Mouse (Mus musculus) liver, embryonic 11.5 days (tissue): ENCODE measurements around the gene Ly6g6e. TPM values are rescaled to one million over a fixed set of nuclear protein-coding genes. Genes with fewer than 3 reads are reported as not detected.
A peak's percentile ranks its signal among the peaks of the same experiment; 100 is the strongest.

Source experiments
- ATAC-seq: fragments of 200-750 bp; cut with Nextera tagmentation; replicated peaks from 2 replicates; pipeline ENCODE4 v1.8.0; 2017; ENCODE audit warnings: moderate number of reproducible peaks, mild to moderate bottlenecking, moderate TSS enrichment, moderate library complexity; ENCODE audit not compliant: low FRiP score
- DNase-seq: peaks from one replicate; pipeline ENCODE4 v3.0.0-alpha.2; 2017; ENCODE audit warnings: low spot score
- H3K27ac ChIP-seq: fragments of 300-500 bp; sonication (generic); 2 replicates; pipeline ENCODE4 v1.5.1; 2014; ENCODE audit warnings: mild to moderate bottlenecking, low read depth, low read length, control low read depth
- H3K27me3 ChIP-seq: fragments of 300-500 bp; sonication (generic); replicated peaks from 2 replicates; pipeline ENCODE4 v1.6.1; 2014; ENCODE audit warnings: low read length, mixed read lengths; ENCODE audit not compliant: control insufficient read depth, insufficient read depth
- H3K36me3 ChIP-seq: fragments of 300-500 bp; sonication (generic); 2 replicates; pipeline ENCODE4 v1.6.1; 2014; ENCODE audit warnings: mild to moderate bottlenecking, low read length, moderate library complexity, mixed read lengths; ENCODE audit not compliant: control insufficient read depth, insufficient read depth
- H3K4me1 ChIP-seq: fragments of 300-500 bp; sonication (generic); replicated peaks from 2 replicates; pipeline ENCODE4 v1.6.1; 2014; ENCODE audit warnings: low read length, mixed read lengths; ENCODE audit not compliant: control insufficient read depth, insufficient read depth
- H3K4me2 ChIP-seq: fragments of 300-500 bp; sonication (generic); 2 replicates; pipeline ENCODE4 v1.6.1; 2014; ENCODE audit warnings: mild to moderate bottlenecking, control low read depth, moderate library complexity
- H3K4me3 ChIP-seq: fragments of 300-500 bp; sonication (generic); 2 replicates; pipeline ENCODE4 v1.5.1; 2014; ENCODE audit warnings: low read depth, low read length, control low read depth
- H3K9ac ChIP-seq: fragments of 300-500 bp; sonication (generic); 2 replicates; pipeline ENCODE4 v1.6.1; 2014; ENCODE audit warnings: low read depth, low read length, control low read depth
- H3K9me3 ChIP-seq: fragments of 300-500 bp; sonication (generic); 2 replicates; pipeline ENCODE4 v1.6.1; 2016; ENCODE audit warnings: low read length, inconsistent platforms, mixed read lengths; ENCODE audit not compliant: control insufficient read depth
- WGBS: fragments of 180-500 bp; shearing (Covaris S2); extraction: QIAGEN DNeasy Blood & Tissue Kit; methylation state at CpG from one replicate; pipeline ENCODE4 v1.1.7; 2014; 5-methylcytosine and 5-hydroxymethylcytosine counted together
- polyA plus RNA-seq: library from polyadenylated mRNA; unstranded; fragments of >200 nt; fragmentation: Nextera tagmentation; extraction: Ambion mirVana; gene quantifications from 2 replicates; pipeline ENCODE4 v1.2.1, GENCODE M21; 2014

Ly6g6e gene
- polyA plus RNA-seq, 1 experiment from 2014 or later, result not detected

DNA sequence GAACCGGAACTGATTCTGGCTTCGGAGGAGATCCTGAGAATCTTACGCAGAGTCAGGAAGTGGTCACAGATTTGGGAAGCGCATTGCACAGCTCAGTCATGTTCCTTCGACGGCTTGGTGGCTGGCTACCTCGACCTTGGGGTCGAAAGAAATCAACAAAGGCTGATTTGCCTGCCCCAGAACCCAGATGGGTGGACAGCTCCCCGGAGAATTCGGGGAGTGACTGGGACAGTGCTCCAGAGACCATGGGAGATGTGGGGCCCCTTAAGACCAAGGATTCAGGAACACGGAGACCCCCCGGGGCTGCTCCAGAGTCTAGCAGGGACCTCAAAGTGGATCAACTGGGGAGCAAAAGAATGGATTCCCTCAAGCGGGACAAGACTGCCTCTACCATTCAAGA lies 50.3 kb downstream of the Ly6g6e start:
- DNase-seq, result no peak
- Histone ChIP-seq H3K9ac (peak overlapping the region; percentile 79), H3K4me1 (peaks cover 20% of the 10 kb centered on the region), H3K4me2 (peak overlapping the region; percentile 85), H3K4me3 (peak overlapping the region; percentile 63), H3K27me3 (no peaks in the 10 kb centered on the region), H3K36me3 (peaks cover 6% of the 10 kb centered on the region; the same call in 1 of the 2 replicates), H3K27ac (peak overlapping the region; percentile 77; the same call in 1 of the 2 replicates), H3K9me3 (no peaks in the 10 kb centered on the region)
- no peak for ATAC-seq
- 50% methylated on average over 13 of the region's 13 CpGs for WGBS

Other genes starting within 250 kb of the Ly6g6e start
- 25.1 and 27.1 TPM in 2 replicates for gene Stk19, start 240.0 kb upstream of the Ly6g6e start, polyA plus RNA-seq
- gene Dxo, start 239.9 kb upstream of the Ly6g6e start, polyA plus RNA-seq, result 55.4 and 56.3 TPM in 2 replicates
- gene Skiv2l, start 226.7 kb upstream of the Ly6g6e start, polyA plus RNA-seq, result 43.7 and 44.8 TPM in 2 replicates
- 108 and 114 TPM in 2 replicates for gene Nelfe, start 226.5 kb upstream of the Ly6g6e start, polyA plus RNA-seq
- 67.6 and 74.9 TPM in 2 replicates for gene Cfb, start 214.4 kb upstream of the Ly6g6e start, polyA plus RNA-seq
- 0.45 and 0.86 TPM in 2 replicates for gene Zbtb12, start 197.4 kb upstream of the Ly6g6e start, polyA plus RNA-seq
- 0.09 TPM in 1 of 2 replicates, not detected in the other for gene Gm20547, start 194.9 kb upstream of the Ly6g6e start, polyA plus RNA-seq
- 8.1 and 9.0 TPM in 2 replicates for gene C2, start 178.6 kb upstream of the Ly6g6e start, polyA plus RNA-seq
- gene Ehmt2, start 178.4 kb upstream of the Ly6g6e start, polyA plus RNA-seq, result 43.6 and 50.9 TPM in 2 replicates
- 0.97 and 1.3 TPM in 2 replicates for gene Slc44a4, start 162.4 kb upstream of the Ly6g6e start, polyA plus RNA-seq
- gene Neu1, start 145.6 kb upstream of the Ly6g6e start, polyA plus RNA-seq, result 24.4 and 26.4 TPM in 2 replicates
- gene Hspa1b, start 117.7 kb upstream of the Ly6g6e start, polyA plus RNA-seq, result 0.14 and 0.41 TPM in 2 replicates
- not detected in 2 replicates for gene Gm20481, start 107.0 kb upstream of the Ly6g6e start, polyA plus RNA-seq
- 4.7 and 5.7 TPM in 2 replicates for gene Hspa1a, start 104.7 kb upstream of the Ly6g6e start, polyA plus RNA-seq
- 0.66 and 1.5 TPM in 2 replicates for gene Hspa1l, start 104.2 kb upstream of the Ly6g6e start, polyA plus RNA-seq
- gene Lsm2, start 95.0 kb upstream of the Ly6g6e start, polyA plus RNA-seq, result 304 and 315 TPM in 2 replicates
- 234 and 245 TPM in 2 replicates for gene Vars, start 75.9 kb upstream of the Ly6g6e start, polyA plus RNA-seq
- 0.16 TPM in 2 replicates for gene Vwa7, start 60.3 kb upstream of the Ly6g6e start, polyA plus RNA-seq
- gene Sapcd1, start 48.9 kb upstream of the Ly6g6e start, polyA plus RNA-seq, result 6.9 and 8.5 TPM in 2 replicates
- gene Msh5, start 30.2 kb upstream of the Ly6g6e start, polyA plus RNA-seq, result 3.8 and 4.7 TPM in 2 replicates
- gene Clic1, start 26.9 kb upstream of the Ly6g6e start, polyA plus RNA-seq, result 118 and 134 TPM in 2 replicates
- 124 and 132 TPM in 2 replicates for gene Ddah2, start 17.9 kb upstream of the Ly6g6e start, polyA plus RNA-seq
- 0.34 and 1.8 TPM in 2 replicates for gene Ly6g6c, start 11.5 kb upstream of the Ly6g6e start, polyA plus RNA-seq
- 8.4 and 11.2 TPM in 2 replicates for gene Mpig6b, start 10.7 kb upstream of the Ly6g6e start, polyA plus RNA-seq
- 0.44 and 0.78 TPM in 2 replicates for gene Ly6g6d, start 1.2 kb downstream of the Ly6g6e start, polyA plus RNA-seq
- 12.8 and 13.5 TPM in 2 replicates for gene Ly6g6f, start 8.7 kb downstream of the Ly6g6e start, polyA plus RNA-seq
- 71.6 and 79.8 TPM in 2 replicates for gene Abhd16a, start 12.4 kb downstream of the Ly6g6e start, polyA plus RNA-seq
- not detected in 2 replicates for gene Ly6g5c, start 31.4 kb downstream of the Ly6g6e start, polyA plus RNA-seq
- gene Ly6g5b, start 38.5 kb downstream of the Ly6g6e start, polyA plus RNA-seq, result 0.69 and 0.89 TPM in 2 replicates
- 23.7 and 25.2 TPM in 2 replicates for gene Gpank1, start 44.6 kb downstream of the Ly6g6e start, polyA plus RNA-seq
- gene Csnk2b, start 45.2 kb downstream of the Ly6g6e start, polyA plus RNA-seq, result 246 and 259 TPM in 2 replicates
- gene D17H6S53E, start 49.5 kb downstream of the Ly6g6e start, polyA plus RNA-seq, result 6.0 and 7.1 TPM in 2 replicates
- 429 and 459 TPM in 2 replicates for gene Apom, start 55.1 kb downstream of the Ly6g6e start, polyA plus RNA-seq
- 61.4 and 73.6 TPM in 2 replicates for gene Bag6, start 58.3 kb downstream of the Ly6g6e start, polyA plus RNA-seq
- gene Prrc2a, start 88.0 kb downstream of the Ly6g6e start, polyA plus RNA-seq, result 169 and 205 TPM in 2 replicates
- gene Aif1, start 99.2 kb downstream of the Ly6g6e start, polyA plus RNA-seq, result 13.9 and 20.0 TPM in 2 replicates
- gene Lst1, start 111.5 kb downstream of the Ly6g6e start, polyA plus RNA-seq, result 24.1 and 28.1 TPM in 2 replicates
- 0.70 and 0.78 TPM in 2 replicates for gene Ltb, start 117.5 kb downstream of the Ly6g6e start, polyA plus RNA-seq
- gene Tnf, start 125.1 kb downstream of the Ly6g6e start, polyA plus RNA-seq, result 0.47 and 0.53 TPM in 2 replicates
- gene Lta, start 128.4 kb downstream of the Ly6g6e start, polyA plus RNA-seq, result not detected in 2 replicates
- gene Gm16181, start 143.9 kb downstream of the Ly6g6e start, polyA plus RNA-seq, result 0.53 TPM in 1 of 2 replicates, not detected in the other
- 2.6 and 2.9 TPM in 2 replicates for gene Atp6v1g2, start 156.8 kb downstream of the Ly6g6e start, polyA plus RNA-seq
- 4.6 and 5.4 TPM in 2 replicates for gene Nfkbil1, start 158.9 kb downstream of the Ly6g6e start, polyA plus RNA-seq
- 432 and 439 TPM in 2 replicates for gene Ddx39b, start 164.8 kb downstream of the Ly6g6e start, polyA plus RNA-seq
- 88.0 and 90.8 TPM in 2 replicates for gene H2-D1, start 185.8 kb downstream of the Ly6g6e start, polyA plus RNA-seq
- 0.40 and 0.60 TPM in 2 replicates for gene H2-Q1, start 243.5 kb downstream of the Ly6g6e start, polyA plus RNA-seq